Mouse (Mus musculus) lung, embryonic 14.5 days (tissue): ENCODE measurements at regions not wholly inside any gene's neighbourhood (a gene's known extent, or its start where the extent isn't known, plus 50 kb on each side); places are given as distances from the start of the nearest gene placed in this dataset.
A peak's percentile ranks its signal among the peaks of the same experiment; 100 is the strongest.

ENCODE experiments used
- ATAC-seq: fragments of 200-750 bp; cut with Nextera tagmentation; 2 replicates; pipeline ENCODE4 v1.8.0; 2017; ENCODE audit warnings: mild to moderate bottlenecking, moderate TSS enrichment, moderate library complexity; ENCODE audit not compliant: insufficient read depth
- DNase-seq: peaks from one replicate; pipeline ENCODE4 v3.0.0-alpha.2; 2015
- H3K27ac ChIP-seq: fragments of 300-500 bp; sonication (generic); 2 replicates; pipeline ENCODE4 v1.5.1; 2014; ENCODE audit warnings: low read depth, mild to moderate bottlenecking, moderate library complexity
- H3K27me3 ChIP-seq: fragments of 300-500 bp; sonication (generic); 2 replicates; pipeline ENCODE4 v1.6.1; 2014; ENCODE audit warnings: low read length, control low read depth; ENCODE audit not compliant: insufficient read depth
- H3K36me3 ChIP-seq: fragments of 300-500 bp; sonication (generic); 2 replicates; pipeline ENCODE4 v1.6.1; 2014; ENCODE audit warnings: control low read depth; ENCODE audit not compliant: insufficient read depth
- H3K4me1 ChIP-seq: fragments of 300-500 bp; sonication (generic); 2 replicates; pipeline ENCODE4 v1.6.1; 2014; ENCODE audit warnings: antibody characterized with exemption, control low read depth; ENCODE audit not compliant: insufficient read depth
- H3K4me2 ChIP-seq: fragments of 300-500 bp; sonication (generic); 2 replicates; pipeline ENCODE4 v1.6.1; 2014; ENCODE audit warnings: mild to moderate bottlenecking
- H3K4me3 ChIP-seq: fragments of 300-500 bp; sonication (generic); 2 replicates; pipeline ENCODE4 v1.5.1; 2014; ENCODE audit warnings: low read depth, low read length
- H3K9ac ChIP-seq: fragments of 300-500 bp; sonication (generic); 2 replicates; pipeline ENCODE4 v1.6.1; 2014
- H3K9me3 ChIP-seq: fragments of 300-500 bp; sonication (generic); 2 replicates; pipeline ENCODE4 v1.6.1; 2016; ENCODE audit warnings: low read depth, low read length, control low read depth
- CTCF ChIP-seq: IDR thresholded peaks from 2 replicates; pipeline ENCODE4 v1.5.1; 2016; ENCODE audit warnings: antibody characterized with exemption, low read depth
- WGBS: fragments of 180-500 bp; shearing (Covaris S2); extraction: QIAGEN DNeasy Blood & Tissue Kit; methylation state at CpG from one replicate; pipeline ENCODE4 v1.1.7; 2014; 5-methylcytosine and 5-hydroxymethylcytosine counted together

GRCm38 (mm10) chr13:110507814-110508362, 113.0 kb downstream of the Plk2 start:
- H3K27me3 ChIP-seq, result no peaks in the 10 kb centered on the region
- no peaks in the 10 kb centered on the region for H3K4me1 ChIP-seq
- no peak overlapping the region for H3K27ac ChIP-seq
- H3K4me3 ChIP-seq, result no peak overlapping the region
- TF ChIP-seq CTCF, result no peak
- H3K4me2 ChIP-seq, result no peak overlapping the region
- H3K9ac ChIP-seq, result no peak overlapping the region
- DNase-seq, result peak; percentile 74
- H3K9me3 ChIP-seq, result no peaks in the 10 kb centered on the region
- WGBS, result 42% methylated on average over 1 of the region's 1 CpGs
- H3K36me3 ChIP-seq, result no peaks in the 10 kb centered on the region
- ATAC-seq, result peak; percentile 54; the same call in 1 of the 2 replicates

- Histone ChIP-seq H3K9me3 (no peaks in the 10 kb centered on the region), H3K36me3 (no peaks in the 10 kb centered on the region), H3K4me1 (no peaks in the 10 kb centered on the region), H3K27me3 (no peaks in the 10 kb centered on the region), H3K27ac (no peak overlapping the region), H3K4me3 (no peak overlapping the region), H3K9ac (no peak overlapping the region), H3K4me2 (no peak overlapping the region)
- 87% methylated on average over 8 of the region's 8 CpGs for WGBS
- no peak for ATAC-seq
- no peak for TF ChIP-seq CTCF
- no peak for DNase-seq
Observed at GRCm38 (mm10) chr13:110517986-110518385, 123.1 kb downstream of the Plk2 start.

GRCm38 (mm10) chr13:110522974-110523373, 128.1 kb downstream of the Plk2 start:
- H3K9me3 ChIP-seq, result no peaks in the 10 kb centered on the region
- WGBS, result 88% methylated on average over 4 of the region's 4 CpGs
- ATAC-seq, result no peak
- H3K27me3 ChIP-seq, result no peaks in the 10 kb centered on the region
- no peak for DNase-seq
- no peaks in the 10 kb centered on the region for H3K4me1 ChIP-seq
- H3K4me2 ChIP-seq, result no peak overlapping the region
- no peaks in the 10 kb centered on the region for H3K36me3 ChIP-seq
- no peak overlapping the region for H3K4me3 ChIP-seq
- H3K27ac ChIP-seq, result no peak overlapping the region
- no peak for TF ChIP-seq CTCF
- H3K9ac ChIP-seq, result no peak overlapping the region

GRCm38 (mm10) chr13:110527681-110528080, 132.8 kb downstream of the Plk2 start:
- no peak overlapping the region for H3K27ac ChIP-seq
- TF ChIP-seq CTCF, result no peak
- H3K27me3 ChIP-seq, result no peaks in the 10 kb centered on the region
- no peaks in the 10 kb centered on the region for H3K9me3 ChIP-seq
- H3K4me3 ChIP-seq, result no peak overlapping the region
- no peaks in the 10 kb centered on the region for H3K36me3 ChIP-seq
- ATAC-seq, result no peak
- WGBS, result 49% methylated on average over 3 of the region's 3 CpGs
- H3K4me1 ChIP-seq, result no peaks in the 10 kb centered on the region
- no peak overlapping the region for H3K9ac ChIP-seq
- no peak for DNase-seq
- H3K4me2 ChIP-seq, result no peak overlapping the region

GRCm38 (mm10) chr13:110529624-110530023, 134.8 kb downstream of the Plk2 start:
- Histone ChIP-seq H3K4me1 (no peaks in the 10 kb centered on the region), H3K4me3 (no peak overlapping the region), H3K27me3 (no peaks in the 10 kb centered on the region), H3K4me2 (no peak overlapping the region), H3K9ac (no peak overlapping the region), H3K36me3 (no peaks in the 10 kb centered on the region), H3K9me3 (no peaks in the 10 kb centered on the region), H3K27ac (no peak overlapping the region)
- no peak for TF ChIP-seq CTCF
- no peak for DNase-seq
- 88% methylated on average over 4 of the region's 4 CpGs for WGBS
- no peak for ATAC-seq

GRCm38 (mm10) chr13:110534320-110534764, 139.5 kb downstream of the Plk2 start:
- H3K4me3 ChIP-seq, result no peak overlapping the region
- no peaks in the 10 kb centered on the region for H3K27me3 ChIP-seq
- WGBS, result 20% methylated on average over 7 of the region's 7 CpGs
- no peak for TF ChIP-seq CTCF
- DNase-seq, result peak; percentile 62
- 0 out of 2 replicates have a peak overlapping the region, but pooled peaks have one; percentile 18 for H3K9ac ChIP-seq
- no peaks in the 10 kb centered on the region for H3K9me3 ChIP-seq
- peaks cover 10% of the 10 kb centered on the region for H3K4me1 ChIP-seq
- no peaks in the 10 kb centered on the region for H3K36me3 ChIP-seq
- peak; percentile 58 for ATAC-seq
- peak overlapping the region; percentile 55; the same call in 1 of the 2 replicates for H3K27ac ChIP-seq
- H3K4me2 ChIP-seq, result no peak overlapping the region

GRCm38 (mm10) chr13:110535785-110536184, 140.9 kb downstream of the Plk2 start:
- Histone ChIP-seq H3K4me2 (no peak overlapping the region), H3K27ac (no peak overlapping the region), H3K4me1 (peaks cover 10% of the 10 kb centered on the region), H3K27me3 (no peaks in the 10 kb centered on the region), H3K9me3 (no peaks in the 10 kb centered on the region), H3K36me3 (no peaks in the 10 kb centered on the region), H3K9ac (no peak overlapping the region), H3K4me3 (no peak overlapping the region)
- TF ChIP-seq CTCF, result no peak
- ATAC-seq (no peak), DNase-seq (no peak)
- 70% methylated on average over 2 of the region's 2 CpGs for WGBS

GRCm38 (mm10) chr13:110537960-110538463, 143.2 kb downstream of the Plk2 start:
- Histone ChIP-seq H3K9ac (no peak overlapping the region), H3K4me3 (no peak overlapping the region), H3K27me3 (no peaks in the 10 kb centered on the region), H3K36me3 (no peaks in the 10 kb centered on the region), H3K27ac (peak overlapping the region; percentile 15; the same call in 1 of the 2 replicates), H3K9me3 (no peaks in the 10 kb centered on the region), H3K4me2 (no peak overlapping the region), H3K4me1 (peaks cover 10% of the 10 kb centered on the region)
- peak; percentile 76 for ATAC-seq
- DNase-seq, result peak; percentile 73
- WGBS, result 26% methylated on average over 7 of the region's 7 CpGs
- TF ChIP-seq CTCF, result no peak
